Mouse (Mus musculus) heart, postnatal 0 days (tissue): Measurements from ENCODE around the gene Fam47e.

ENCODE experiments used
- CTCF ChIP-seq: IDR thresholded peaks from 2 replicates; pipeline ENCODE4 v1.5.1; 2016; ENCODE audit warnings: antibody characterized with exemption, control low read depth, low read depth
- EP300 ChIP-seq: IDR thresholded peaks from 2 replicates; pipeline ENCODE4 v1.6.1; 2016; ENCODE audit warnings: antibody characterized with exemption, low read depth

DNA sequence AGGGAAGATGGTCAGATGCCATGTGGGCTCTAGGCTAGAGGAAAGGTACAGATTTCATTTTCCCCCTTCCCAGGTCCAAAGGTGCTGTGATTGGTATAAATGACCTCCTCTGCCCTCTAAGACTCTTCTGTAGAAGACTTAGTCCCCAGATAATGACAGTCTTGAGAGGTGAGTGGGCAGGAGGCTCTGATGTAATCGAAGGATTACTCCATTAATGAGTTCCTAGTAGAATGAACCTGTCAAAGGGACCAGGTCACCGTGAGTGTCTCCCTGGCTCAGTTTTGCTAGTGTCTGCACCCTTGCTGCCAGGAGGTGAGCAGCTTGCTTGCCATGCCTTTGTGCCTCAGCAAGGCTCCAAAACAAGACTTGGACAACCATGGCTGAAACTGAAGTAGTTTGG lies 2.3 kb upstream of the Fam47e start:
- TF ChIP-seq CTCF: no peak
- no peak for TF ChIP-seq EP300
